Mouse (Mus musculus) MEL (cell line): Measurements from ENCODE around the gene Mrps24. TPM values are rescaled to one million over a fixed set of nuclear protein-coding genes. Genes with fewer than 3 reads are reported as not detected.

Experiments
- DNase-seq: peaks from one replicate; pipeline ENCODE4 v3.0.0; 2011; ENCODE audit warnings: low read depth, low spot score
- H3K27ac ChIP-seq: 2 replicates; pipeline ENCODE4 v1.5.1; 2012; ENCODE audit warnings: low read depth, mild to moderate bottlenecking, control low read depth, low read length, moderate library complexity; ENCODE audit not compliant: control insufficient read depth
- H3K27me3 ChIP-seq, 2 experiments: fragments of 150-350 bp in 1 of 2; sonication (generic) in 1 of 2; 2 replicates each; pipeline ENCODE4 v1.6.1; 2012; ENCODE audit warnings: low read length in 2 of 2, mild to moderate bottlenecking in 2 of 2, improper control_type of control experiment in 1 of 2, moderate library complexity in 1 of 2; ENCODE audit not compliant: insufficient read depth in 2 of 2, control insufficient read depth in 1 of 2
- H3K36me3 ChIP-seq, 2 experiments: 2 replicates each; pipeline ENCODE4 v1.6.1; 2012 to 2014; ENCODE audit warnings: low read length in 2 of 2, improper control_type of control experiment in 1 of 2, inconsistent platforms in 1 of 2, mild to moderate bottlenecking in 1 of 2; ENCODE audit not compliant: insufficient read depth in 2 of 2, control insufficient read depth in 1 of 2
- H3K4me1 ChIP-seq, 2 experiments: fragments of 150-350 bp in 1 of 2; sonication (generic) in 1 of 2; 2 replicates each; pipeline ENCODE4 v1.6.1; 2012; ENCODE audit warnings: low read length in 2 of 2, improper control_type of control experiment in 1 of 2, mild to moderate bottlenecking in 1 of 2; ENCODE audit not compliant: insufficient read depth in 2 of 2, control insufficient read depth in 1 of 2
- H3K4me3 ChIP-seq, 2 experiments: fragments of 150-350 bp in 1 of 2; sonication (generic) in 1 of 2; 2 replicates each; pipeline ENCODE4 v1.5.1; 2012; ENCODE audit warnings: low read depth in 2 of 2, low read length in 2 of 2, mild to moderate bottlenecking in 2 of 2, moderate library complexity in 2 of 2, control low read depth in 1 of 2, improper control_type of control experiment in 1 of 2; ENCODE audit not compliant: control insufficient read depth in 1 of 2, insufficient read depth in 1 of 2
- H3K79me2 ChIP-seq: 2 replicates; pipeline ENCODE4 v1.6.1; 2012; ENCODE audit warnings: mild to moderate bottlenecking, low read length, moderate library complexity; ENCODE audit not compliant: control insufficient read depth, poor library complexity, insufficient read depth
- H3K9ac ChIP-seq: 2 replicates; pipeline ENCODE4 v1.6.1; 2012; ENCODE audit warnings: low read depth, mild to moderate bottlenecking, control low read depth, low read length, moderate library complexity; ENCODE audit not compliant: control insufficient read depth, poor library complexity, severe bottlenecking
- H3K9me3 ChIP-seq: fragments of 150-350 bp; sonication (generic); replicated peaks from 2 replicates; pipeline ENCODE4 v1.6.1; 2012; ENCODE audit warnings: mild to moderate bottlenecking, low read length, improper control_type of control experiment, moderate library complexity; ENCODE audit not compliant: insufficient read depth
- CHD1 ChIP-seq: IDR thresholded peaks from 2 replicates; pipeline ENCODE4 v1.6.1; 2012; ENCODE audit warnings: low read depth, mild to moderate bottlenecking, inconsistent platforms, low read length, improper control_type of control experiment
- CHD2 ChIP-seq: IDR thresholded peaks from 2 replicates; pipeline ENCODE4 v1.6.1; 2011; ENCODE audit warnings: low read length, improper control_type of control experiment
- CTCF ChIP-seq, 3 experiments: IDR thresholded peaks in 2 of 3; conservative IDR thresholded peaks in 1 of 3; 2 replicates each; pipeline ENCODE4 v1.5.1; 2011 to 2012; ENCODE audit warnings: low read length in 3 of 3, low read depth in 2 of 3, mild to moderate bottlenecking in 2 of 3, improper control_type of control experiment in 1 of 3, inconsistent platforms in 1 of 3, mixed read lengths in 1 of 3, moderate library complexity in 1 of 3; ENCODE audit not compliant: control insufficient read depth in 1 of 3, insufficient read depth in 1 of 3, poor library complexity in 1 of 3, severe bottlenecking in 1 of 3
- E2F4 ChIP-seq: IDR thresholded peaks from 2 replicates; pipeline ENCODE4 v1.6.1; 2011; ENCODE audit warnings: low read depth, low read length, improper control_type of control experiment, borderline replicate concordance
- ELF1 ChIP-seq: IDR thresholded peaks from 2 replicates; pipeline ENCODE4 v1.6.1; 2014; ENCODE audit warnings: low read depth, mild to moderate bottlenecking, inconsistent platforms, low read length, improper control_type of control experiment, moderate library complexity
- EP300 ChIP-seq, 2 experiments: IDR thresholded peaks; 2 replicates each; pipeline ENCODE4 v1.6.1; 2011; ENCODE audit warnings: improper control_type of control experiment in 2 of 2, low read length in 2 of 2, low read depth in 1 of 2, mild to moderate bottlenecking in 1 of 2
- HCFC1 ChIP-seq: IDR thresholded peaks from 2 replicates; pipeline ENCODE4 v1.6.1; 2012; ENCODE audit warnings: low read depth, mild to moderate bottlenecking, inconsistent platforms, low read length, improper control_type of control experiment, moderate library complexity
- KAT2A ChIP-seq: conservative IDR thresholded peaks from 2 replicates; pipeline ENCODE4 v1.6.1; 2012; ENCODE audit warnings: low read depth, low read length, improper control_type of control experiment, inconsistent platforms
- MAX ChIP-seq: IDR thresholded peaks from 2 replicates; pipeline ENCODE4 v1.6.1; 2011; ENCODE audit warnings: low read length, improper control_type of control experiment
- MAZ ChIP-seq: IDR thresholded peaks from 2 replicates; pipeline ENCODE4 v1.6.1; 2012; ENCODE audit warnings: low read depth, mild to moderate bottlenecking, inconsistent platforms, low read length, improper control_type of control experiment
- MEF2A ChIP-seq: IDR thresholded peaks from 2 replicates; pipeline ENCODE4 v1.6.1; 2014; ENCODE audit warnings: low read depth, mild to moderate bottlenecking, inconsistent platforms, low read length, improper control_type of control experiment; ENCODE audit not compliant: poor library complexity, insufficient replicate concordance, severe bottlenecking; ENCODE audit errors: extremely low read depth
- MXI1 ChIP-seq: IDR thresholded peaks from 2 replicates; pipeline ENCODE4 v1.6.1; 2011; ENCODE audit warnings: mild to moderate bottlenecking, low read depth, low read length, improper control_type of control experiment
- MYC ChIP-seq: IDR thresholded peaks from 2 replicates; pipeline ENCODE4 v1.6.1; 2011; ENCODE audit warnings: low read depth, mild to moderate bottlenecking, low read length, improper control_type of control experiment, moderate library complexity
- NELFE ChIP-seq: IDR thresholded peaks from 2 replicates; pipeline ENCODE4 v1.6.1; 2011; ENCODE audit warnings: low read depth, low read length, improper control_type of control experiment
- NRF1 ChIP-seq: IDR thresholded peaks from 2 replicates; pipeline ENCODE4 v1.6.1; 2014; ENCODE audit warnings: low read depth, mild to moderate bottlenecking, inconsistent platforms, low read length, improper control_type of control experiment, moderate library complexity; ENCODE audit not compliant: poor library complexity, insufficient read depth, severe bottlenecking
- POLR2A ChIP-seq, 2 experiments: IDR thresholded peaks; 2 replicates each; pipeline ENCODE4 v1.6.1; 2011 to 2012; ENCODE audit warnings: low read length in 2 of 2, mild to moderate bottlenecking in 2 of 2, control low read depth in 1 of 2, improper control_type of control experiment in 1 of 2, low read depth in 1 of 2, moderate library complexity in 1 of 2; ENCODE audit not compliant: control insufficient read depth in 1 of 2, insufficient read depth in 1 of 2, poor library complexity in 1 of 2
- POLR2AphosphoS2 ChIP-seq: IDR thresholded peaks from 2 replicates; pipeline ENCODE4 v1.6.1; 2011; ENCODE audit warnings: low read length, improper control_type of control experiment
- POLR2AphosphoS5 ChIP-seq: IDR thresholded peaks from 2 replicates; pipeline ENCODE4 v1.6.1; 2012; ENCODE audit warnings: low read depth, borderline replicate concordance, mild to moderate bottlenecking, inconsistent platforms, low read length, moderate library complexity, mixed read lengths
- RAD21 ChIP-seq: IDR thresholded peaks from 2 replicates; pipeline ENCODE4 v1.6.1; 2011; ENCODE audit warnings: mild to moderate bottlenecking, low read depth, low read length, improper control_type of control experiment
- RCOR1 ChIP-seq: IDR thresholded peaks from 2 replicates; pipeline ENCODE4 v1.6.1; 2012; ENCODE audit warnings: low read depth, mild to moderate bottlenecking, inconsistent platforms, low read length, improper control_type of control experiment
- SIN3A ChIP-seq: IDR thresholded peaks from 2 replicates; pipeline ENCODE4 v1.6.1; 2012; ENCODE audit warnings: low read length, improper control_type of control experiment, inconsistent platforms
- SMC3 ChIP-seq: IDR thresholded peaks from 2 replicates; pipeline ENCODE4 v1.6.1; 2011; ENCODE audit warnings: low read depth, low read length, improper control_type of control experiment
- TAL1 ChIP-seq: IDR thresholded peaks from 2 replicates; pipeline ENCODE4 v1.6.1; 2012; ENCODE audit warnings: mild to moderate bottlenecking, inconsistent platforms, low read length, moderate library complexity, mixed read lengths
- ZKSCAN1 ChIP-seq: IDR thresholded peaks from 2 replicates; pipeline ENCODE4 v1.6.1; 2012; ENCODE audit warnings: low read depth, mild to moderate bottlenecking, inconsistent platforms, low read length, improper control_type of control experiment, moderate library complexity
- ZNF384 ChIP-seq: IDR thresholded peaks from 2 replicates; pipeline ENCODE4 v1.6.1; 2012; ENCODE audit warnings: low read depth, mild to moderate bottlenecking, inconsistent platforms, low read length, improper control_type of control experiment
- polyA plus RNA-seq, 2 experiments: library from polyadenylated mRNA; stranded (reverse) in 1 of 2; unstranded in 1 of 2; fragments of >175 nt in 1 of 2; fragments of >200 nt in 1 of 2; gene quantifications; 2 replicates each; pipeline versions ENCODE4 v1.2.1 to v1.2.4; 2012; ENCODE audit warnings: low replicate concordance in 2 of 2, low read depth in 1 of 2; ENCODE audit not compliant: insufficient read length in 2 of 2, insufficient read depth in 1 of 2, missing spikeins in 1 of 2
- total RNA-seq: library from RNA; depleted of rRNA; stranded (reverse); fragments of 300-350 nt; gene quantifications from 2 replicates; pipeline ENCODE4 v1.2.3, GENCODE M21; 2012

Gene Mrps24
- total and polyA plus RNA-seq, 3 experiments = 163 to 184 TPM; not detected in 1

DNA sequence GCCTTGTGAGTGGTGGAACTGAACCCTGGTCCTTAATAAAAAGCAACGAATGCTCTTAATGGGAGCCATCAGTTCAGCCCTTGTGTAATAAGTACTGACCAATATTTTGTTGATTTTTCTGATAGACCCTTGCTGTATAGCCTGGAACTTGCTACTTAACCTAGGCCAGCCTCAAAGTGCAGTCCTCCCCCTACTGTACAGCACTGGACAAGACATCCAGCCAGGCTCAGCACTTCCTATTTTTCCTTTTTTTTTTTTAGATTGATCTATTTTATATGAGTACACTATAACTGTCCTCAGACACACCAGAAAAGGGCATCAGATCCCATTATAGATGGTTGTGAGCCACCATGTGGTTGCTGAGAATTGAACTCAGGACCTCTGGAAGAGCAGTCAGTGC lies 12.1 kb downstream of the Mrps24 start:
- TF ChIP-seq CHD1 (no peak), POLR2AphosphoS2 (0 out of 2 replicates have a peak, but pooled peaks have one; percentile 46), NRF1 (no peak), ZNF384 (peak; percentile 87), RAD21 (peak; percentile 42), TAL1 (no peak), CTCF (IDR thresholded peaks at IDR 0.05 in 2 of 3, conservative IDR thresholded peaks at IDR 0.05 in 1 of 3; ENCODE audit: control insufficient read depth in 1 of 3, insufficient read depth in 1 of 3, low read depth in 2 of 3, low read length in 3 of 3, poor library complexity in 1 of 3, severe bottlenecking in 1 of 3) (peak; percentile 25 to 51 (median 43)), CHD2 (no peak; the same call in 1 of the 2 replicates), SMC3 (peak; percentile 46), ELF1 (peak; percentile 19; the same call in 1 of the 2 replicates)
- H3K79me2 ChIP-seq = peaks cover 20% of the 10 kb centered on the region
- peaks cover 18 to 36% of the 10 kb centered on the region in 2 experiments for H3K4me1 ChIP-seq
- no peak overlapping the region for H3K4me3 ChIP-seq
- H3K27me3 ChIP-seq = no peaks in the 10 kb centered on the region
- peaks cover 0 to 39% of the 10 kb centered on the region in 2 experiments; a peak in 2 of 4 replicates for H3K36me3 ChIP-seq
- H3K9ac ChIP-seq = no peak overlapping the region
- H3K27ac ChIP-seq = no peak overlapping the region
- H3K9me3 ChIP-seq = no peaks in the 10 kb centered on the region
- peak; percentile 66 for DNase-seq

DNA sequence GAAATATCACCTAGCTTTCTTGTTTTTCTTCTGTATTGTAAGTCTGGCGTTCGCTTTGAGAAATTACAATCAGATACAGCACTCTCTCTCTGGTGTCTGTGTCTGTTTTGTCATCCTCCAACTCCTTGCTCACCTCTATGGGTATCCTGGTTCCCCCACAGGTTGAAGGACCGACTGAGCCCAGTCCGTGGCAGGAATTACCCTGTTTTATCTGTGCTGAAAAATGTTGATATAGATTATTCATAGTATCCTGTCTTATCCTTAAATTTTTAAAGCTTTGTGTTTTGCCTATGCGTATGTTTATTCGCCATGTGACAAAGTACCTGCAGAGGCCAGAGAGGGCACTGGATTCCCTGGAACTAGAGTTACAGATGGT lies 12.5 kb downstream of the Mrps24 start:
- Histone ChIP-seq H3K9ac (no peak overlapping the region), H3K79me2 (peaks cover 20% of the 10 kb centered on the region), H3K4me1 (peaks cover 18 to 36% of the 10 kb centered on the region in 2 experiments), H3K4me3 (no peak overlapping the region), H3K27ac (no peak overlapping the region), H3K9me3 (no peaks in the 10 kb centered on the region), H3K27me3 (no peaks in the 10 kb centered on the region), H3K36me3 (peaks cover 0 to 37% of the 10 kb centered on the region in 2 experiments; a peak in 2 of 4 replicates)
- DNase-seq = no peak
- TF ChIP-seq SIN3A (no peak; the same call in 1 of the 2 replicates), KAT2A (no peak), MXI1 (0 out of 2 replicates have a peak, but pooled peaks have one; percentile 28), EP300 (IDR thresholded peaks at IDR 0.05; ENCODE audit: low read depth in 1 of 2, low read length in 2 of 2) (no peak), SMC3 (0 out of 2 replicates have a peak, but pooled peaks have one; percentile 11), NELFE (0 out of 2 replicates have a peak, but pooled peaks have one; percentile 18), HCFC1 (no peak), E2F4 (0 out of 2 replicates have a peak, but pooled peaks have one; percentile 32), CHD1 (no peak), MEF2A (no peak), POLR2A (IDR thresholded peaks at IDR 0.05; ENCODE audit: control insufficient read depth in 1 of 2, insufficient read depth in 1 of 2, low read depth in 1 of 2, low read length in 2 of 2, poor library complexity in 1 of 2) (no peak; a peak in 1 of 4 replicates), RCOR1 (0 out of 2 replicates have a peak, but pooled peaks have one; percentile 8), MAZ (no peak), MYC (no peak), TAL1 (no peak), MAX (0 out of 2 replicates have a peak, but pooled peaks have one; percentile 15), ZKSCAN1 (0 out of 2 replicates have a peak, but pooled peaks have one; percentile 41), POLR2AphosphoS5 (no peak)
